Mouse (Mus musculus): ENCODE measurements around the gene Edc3.

DNA sequence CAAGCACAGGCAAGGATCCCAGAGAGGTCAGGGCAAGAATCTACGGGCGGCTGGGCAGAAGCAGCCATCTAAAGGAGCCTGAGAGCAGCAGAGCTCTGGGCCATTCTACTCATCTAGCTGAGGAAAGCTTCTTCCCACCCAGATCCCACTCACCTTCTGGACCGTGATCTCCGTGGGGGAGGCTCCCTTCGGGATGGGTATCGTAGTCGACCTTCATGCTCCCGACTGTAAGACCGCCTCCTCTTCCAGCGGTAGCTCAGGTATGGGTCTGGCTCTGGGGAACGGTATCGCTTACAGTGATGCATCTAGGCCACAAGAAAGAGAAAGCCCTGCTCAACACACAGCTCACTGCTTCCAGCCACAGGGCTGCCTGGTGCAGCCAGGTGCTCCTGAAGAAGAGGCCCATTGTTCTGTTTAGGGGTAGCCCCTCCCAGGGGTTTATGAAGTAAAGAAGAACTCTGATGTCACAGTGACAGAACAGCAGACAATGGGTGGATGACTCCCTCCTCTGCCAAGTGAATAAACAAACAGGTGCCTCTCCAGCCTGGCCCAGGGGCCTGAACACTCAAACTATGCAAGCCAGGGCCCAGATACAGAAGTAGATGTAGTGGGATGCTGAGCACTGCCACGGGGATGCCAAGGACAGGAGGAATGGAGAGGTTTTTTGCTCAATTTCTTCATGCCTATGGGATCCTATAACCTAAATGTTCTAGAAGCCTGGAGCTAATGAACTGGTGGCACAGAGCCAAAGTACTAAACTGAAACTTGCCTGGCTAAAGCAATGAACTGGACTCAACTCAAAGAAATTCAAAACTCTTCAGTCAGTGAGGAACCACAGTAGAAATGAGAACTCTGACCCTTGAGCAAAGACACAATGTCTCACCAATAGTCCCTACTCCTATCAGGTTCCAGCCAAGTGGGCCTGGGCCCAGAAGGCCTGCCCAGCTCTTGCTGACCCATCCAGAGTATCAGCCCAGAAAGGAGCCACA lies 53.5 kb downstream of the Edc3 start:
- TF ChIP-seq GATA1 (IDR thresholded peaks at IDR 0.05; ENCODE audit: low read length) (no peak), TAL1 (IDR thresholded peaks at IDR 0.05; ENCODE audit: low read length) (no peak)
